Mouse (Mus musculus) thymus, adult 2 months (tissue): ENCODE measurements at regions not wholly inside any gene's neighbourhood (a gene's known extent, or its start where the extent isn't known, plus 50 kb on each side); places are given as distances from the start of the nearest gene placed in this dataset.

Source experiments
- DNase-seq: peaks from one replicate; pipeline ENCODE4 v3.0.0; 2021
- H3K27ac ChIP-seq: fragments of 200-500 bp; 2 replicates; pipeline ENCODE4 v1.5.1; 2012; ENCODE audit warnings: low read length, control low read depth; ENCODE audit not compliant: control insufficient read depth, insufficient read depth
- H3K27me3 ChIP-seq: fragments of 200-500 bp; 2 replicates; pipeline ENCODE4 v1.6.1; 2012; ENCODE audit warnings: mild to moderate bottlenecking, low read length, moderate library complexity, mixed read lengths; ENCODE audit not compliant: control insufficient read depth, insufficient read depth
- H3K36me3 ChIP-seq: fragments of 200-500 bp; 2 replicates; pipeline ENCODE4 v1.6.1; 2012; ENCODE audit warnings: mild to moderate bottlenecking, low read length, moderate library complexity; ENCODE audit not compliant: control insufficient read depth, insufficient read depth
- H3K4me1 ChIP-seq: fragments of 200-500 bp; replicated peaks from 2 replicates; pipeline ENCODE4 v1.6.1; 2012; ENCODE audit warnings: low read length; ENCODE audit not compliant: control insufficient read depth, insufficient read depth
- H3K4me3 ChIP-seq: fragments of 200-500 bp; 2 replicates; pipeline ENCODE4 v1.5.1; 2012; ENCODE audit warnings: mild to moderate bottlenecking, low read length, control low read depth, moderate library complexity; ENCODE audit not compliant: control insufficient read depth, insufficient read depth
- CTCF ChIP-seq: fragments of 200-500 bp; IDR thresholded peaks from 2 replicates; pipeline ENCODE4 v1.5.1; 2012; ENCODE audit warnings: mild to moderate bottlenecking, control low read depth, low read length, moderate library complexity, borderline replicate concordance; ENCODE audit not compliant: control insufficient read depth, poor library complexity, insufficient read depth; ENCODE audit errors: extremely low read depth
- POLR2A ChIP-seq: fragments of 200-500 bp; IDR thresholded peaks from 2 replicates; pipeline ENCODE4 v1.6.1; 2012; ENCODE audit warnings: mild to moderate bottlenecking, low read length, control low read depth, moderate library complexity; ENCODE audit not compliant: control insufficient read depth, poor library complexity, insufficient read depth; ENCODE audit errors: extremely low read depth
- WGBS: fragments of 180-500 bp; shearing (Covaris S2); methylation state at CpG from one replicate; pipeline ENCODE4 v1.1.7; 2018; 5-methylcytosine and 5-hydroxymethylcytosine counted together

DNA sequence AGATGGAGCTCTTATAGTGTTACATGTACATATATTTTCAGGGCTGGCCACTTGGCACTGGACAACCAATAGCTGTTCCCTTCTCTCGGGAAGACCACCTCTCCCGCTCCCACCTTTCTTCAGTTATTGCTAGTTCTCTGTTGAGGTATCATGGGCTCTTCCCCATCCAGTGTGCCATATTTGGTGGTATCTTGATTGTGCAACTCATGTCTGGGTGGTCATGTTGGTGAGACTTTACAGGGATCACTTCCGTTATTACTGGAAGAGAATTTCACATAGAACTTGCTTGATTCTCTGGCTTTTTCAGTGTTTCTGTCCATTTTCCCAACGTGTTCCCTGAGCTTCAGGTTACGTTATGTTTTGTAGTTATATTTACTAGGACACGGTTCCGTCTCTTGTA lies 106.6 kb downstream of the Gm11146 start:
- Histone ChIP-seq H3K4me3 (no peak overlapping the region), H3K36me3 (no peaks in the 10 kb centered on the region), H3K4me1 (0 out of 2 replicates have a peak, but pooled peaks cover 2% of the 10 kb centered on the region), H3K27me3 (no peaks in the 10 kb centered on the region), H3K27ac (no peak overlapping the region)
- TF ChIP-seq POLR2A, result no peak
- no peak for TF ChIP-seq CTCF
- 96% methylated on average over 7 of the region's 7 CpGs for WGBS
- DNase-seq, result no peak

DNA sequence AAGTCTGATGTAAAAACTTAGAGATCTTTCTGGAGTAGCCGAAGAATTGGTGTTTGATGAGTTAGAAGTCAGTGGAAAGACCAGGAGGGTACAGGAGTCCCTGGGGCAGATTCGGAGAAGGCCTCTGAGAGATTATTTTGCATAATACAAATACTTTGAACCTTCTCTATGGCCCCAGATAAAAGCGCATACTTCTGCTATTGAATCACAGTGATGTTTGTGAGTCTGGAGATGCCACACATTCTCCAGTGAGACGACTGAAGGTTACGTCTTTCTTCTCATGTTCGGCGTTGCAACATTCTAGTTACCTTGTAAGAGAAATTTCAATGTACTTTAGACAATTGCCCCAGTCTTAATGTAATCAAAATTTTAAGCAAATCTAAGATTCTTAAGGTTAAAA lies 107.9 kb downstream of the Gm11146 start:
- H3K36me3 ChIP-seq, result no peaks in the 10 kb centered on the region
- DNase-seq, result no peak
- 94% methylated on average over 7 of the region's 7 CpGs for WGBS
- H3K4me1 ChIP-seq, result no peaks in the 10 kb centered on the region
- H3K27me3 ChIP-seq, result no peaks in the 10 kb centered on the region
- no peak overlapping the region for H3K27ac ChIP-seq
- no peak overlapping the region for H3K4me3 ChIP-seq
- TF ChIP-seq CTCF, result no peak
- no peak for TF ChIP-seq POLR2A

DNA sequence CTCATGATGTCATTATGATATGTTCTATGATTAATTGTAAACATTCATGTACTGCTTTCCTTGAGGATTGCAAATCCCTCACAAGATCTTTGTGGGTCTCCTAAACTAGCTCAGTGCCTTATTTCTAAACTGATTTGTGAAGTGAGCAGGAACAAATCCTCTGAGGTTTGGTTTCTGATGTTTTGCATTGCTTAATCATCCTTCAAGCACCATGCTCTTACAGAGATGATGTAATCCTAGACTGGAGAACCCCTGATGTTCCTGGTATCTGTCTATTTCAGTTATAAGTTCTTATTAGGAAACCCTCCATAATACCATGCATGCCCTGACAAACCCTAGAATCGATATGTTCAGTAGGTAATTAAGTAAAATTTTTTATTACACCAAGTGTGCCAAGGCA lies 113.7 kb downstream of the Gm11146 start:
- WGBS, result 89% methylated on average over 1 of the region's 1 CpGs
- DNase-seq, result no peak
- no peak overlapping the region for H3K27ac ChIP-seq
- no peaks in the 10 kb centered on the region for H3K27me3 ChIP-seq
- TF ChIP-seq POLR2A (no peak), CTCF (no peak)
- H3K4me1 ChIP-seq, result no peaks in the 10 kb centered on the region
- H3K36me3 ChIP-seq, result no peaks in the 10 kb centered on the region
- no peak overlapping the region for H3K4me3 ChIP-seq

DNA sequence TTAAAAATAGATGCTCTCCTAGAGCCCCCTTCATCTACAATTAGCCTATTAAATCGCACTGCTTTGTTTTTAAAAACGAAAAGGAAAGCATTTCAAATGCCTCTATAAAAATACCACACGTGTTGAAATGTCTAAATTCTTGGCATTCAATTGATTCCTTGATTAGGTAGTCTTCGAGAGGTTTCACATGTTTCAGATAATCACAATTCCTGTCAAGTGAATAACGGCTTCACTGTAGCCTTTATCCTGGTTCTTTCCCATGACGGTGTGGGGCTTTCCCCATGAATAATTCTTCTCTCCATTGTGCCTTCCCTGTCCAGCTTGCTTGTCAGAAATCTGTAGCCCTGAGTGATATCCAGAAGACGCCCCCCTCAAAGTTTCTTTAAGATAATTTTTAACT lies 122.1 kb downstream of the Gm11146 start:
- H3K27ac ChIP-seq, result no peak overlapping the region
- 85% methylated on average over 7 of the region's 7 CpGs for WGBS
- TF ChIP-seq POLR2A, result no peak
- TF ChIP-seq CTCF, result no peak
- H3K27me3 ChIP-seq, result no peaks in the 10 kb centered on the region
- no peak for DNase-seq
- no peaks in the 10 kb centered on the region for H3K36me3 ChIP-seq
- no peaks in the 10 kb centered on the region for H3K4me1 ChIP-seq
- no peak overlapping the region for H3K4me3 ChIP-seq

DNA sequence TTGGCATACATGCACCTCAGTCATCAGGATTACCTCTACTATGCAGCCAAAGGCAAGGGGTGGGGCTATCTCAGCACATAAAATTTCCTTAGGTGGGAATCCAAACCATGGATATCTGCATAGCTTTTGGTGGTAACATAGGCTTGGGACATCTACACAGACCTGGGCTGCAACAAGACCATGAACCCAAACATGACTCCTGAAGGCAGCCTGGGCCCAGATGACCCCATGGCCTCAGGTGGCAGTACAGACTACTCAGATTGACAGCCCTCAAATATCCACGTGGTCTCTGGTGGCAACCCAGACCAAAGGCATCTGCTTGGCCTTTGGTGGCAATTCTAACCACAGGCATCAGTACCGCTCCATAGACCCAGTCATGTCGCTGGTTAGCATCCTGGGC lies 130.0 kb downstream of the Gm11146 start:
- no peaks in the 10 kb centered on the region for H3K36me3 ChIP-seq
- H3K27ac ChIP-seq, result no peak overlapping the region
- H3K4me3 ChIP-seq, result no peak overlapping the region
- H3K27me3 ChIP-seq, result no peaks in the 10 kb centered on the region
- H3K4me1 ChIP-seq, result no peaks in the 10 kb centered on the region
- WGBS, result 98% methylated on average over 3 of the region's 3 CpGs
- DNase-seq, result no peak
- TF ChIP-seq CTCF (no peak), POLR2A (no peak)

DNA sequence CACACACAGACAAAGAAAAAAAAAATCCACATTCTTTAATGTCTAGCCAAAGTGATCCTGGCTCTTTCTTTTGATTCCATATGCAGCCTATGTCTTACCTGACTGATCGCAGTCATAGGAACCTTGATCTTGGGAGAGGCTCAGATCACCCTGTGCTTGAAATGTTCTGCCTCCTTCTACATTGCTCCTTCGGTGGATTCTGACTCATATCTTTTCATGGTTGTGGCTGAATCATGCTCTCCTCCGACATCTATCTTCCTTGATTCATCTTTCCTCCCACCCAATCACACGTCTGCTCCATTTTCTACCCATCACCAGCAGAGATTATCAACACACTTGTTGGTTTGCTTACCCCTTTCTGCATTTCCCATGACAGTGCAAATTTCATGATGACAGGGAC lies 132.0 kb downstream of the Gm11146 start:
- WGBS, result 95% methylated on average over 4 of the region's 4 CpGs
- H3K36me3 ChIP-seq, result no peaks in the 10 kb centered on the region
- no peaks in the 10 kb centered on the region for H3K27me3 ChIP-seq
- TF ChIP-seq POLR2A (no peak), CTCF (no peak)
- no peaks in the 10 kb centered on the region for H3K4me1 ChIP-seq
- DNase-seq, result no peak
- no peak overlapping the region for H3K27ac ChIP-seq
- no peak overlapping the region for H3K4me3 ChIP-seq

DNA sequence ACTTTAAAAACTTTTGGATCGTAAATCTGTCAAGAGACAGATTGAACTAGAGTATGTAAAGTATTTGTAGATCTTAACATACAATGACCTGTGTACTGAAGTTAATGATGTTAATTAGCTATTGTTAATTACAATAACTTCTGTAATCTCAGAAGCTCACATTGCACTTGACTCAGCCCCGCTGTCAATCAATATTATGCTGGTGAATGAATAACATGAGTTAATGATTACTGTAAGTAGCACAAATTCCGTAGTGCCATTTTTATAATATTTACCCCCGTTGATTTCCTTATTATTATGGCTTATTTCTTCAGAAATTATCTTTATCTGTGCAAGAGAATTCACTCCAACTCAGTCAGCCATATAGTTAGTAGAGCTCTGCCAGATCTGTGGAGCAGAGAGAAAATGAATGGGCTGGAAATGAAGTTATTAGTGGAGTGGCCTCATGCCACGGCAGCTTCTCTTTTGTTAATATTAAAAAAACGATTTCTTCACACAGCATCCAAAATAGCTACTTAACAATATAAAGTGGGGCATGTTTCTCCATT lies 132.5 kb downstream of the Gm11146 start:
- 94% methylated on average over 6 of the region's 6 CpGs for WGBS
- Histone ChIP-seq H3K4me1 (no peaks in the 10 kb centered on the region), H3K36me3 (no peaks in the 10 kb centered on the region), H3K27ac (no peak overlapping the region), H3K27me3 (no peaks in the 10 kb centered on the region), H3K4me3 (no peak overlapping the region)
- DNase-seq, result no peak
- no peak for TF ChIP-seq CTCF
- no peak for TF ChIP-seq POLR2A
